Mouse (Mus musculus) megakaryocyte, embryonic 14.5 days (primary cell): ENCODE measurements around the gene Ndst2. TPM values are rescaled to one million over a fixed set of nuclear protein-coding genes. Genes with fewer than 3 reads are reported as not detected.

ENCODE experiments used
- H3K27me3 ChIP-seq: replicated peaks from 2 replicates; pipeline ENCODE3; 2012; ENCODE audit warnings: inconsistent platforms
- H3K36me3 ChIP-seq: replicated peaks from 2 replicates; pipeline ENCODE3; 2012; ENCODE audit warnings: low read length, inconsistent platforms, mixed read lengths
- H3K4me1 ChIP-seq: 2 replicates; pipeline ENCODE4 v1.6.1; 2012; ENCODE audit warnings: inconsistent platforms
- H3K4me3 ChIP-seq: replicated peaks from 2 replicates; pipeline ENCODE3; 2012; ENCODE audit warnings: moderate library complexity, mild to moderate bottlenecking, inconsistent platforms
- H3K9me3 ChIP-seq: 2 replicates; pipeline ENCODE4 v1.6.1; 2012; ENCODE audit warnings: inconsistent platforms
- FLI1 ChIP-seq: IDR thresholded peaks from 2 replicates; pipeline ENCODE4 v1.6.1; 2012; ENCODE audit warnings: low read length, inconsistent platforms, mixed read lengths
- GATA1 ChIP-seq: IDR thresholded peaks from 3 replicates; pipeline ENCODE4 v1.6.1; 2012; ENCODE audit warnings: mixed read lengths, low read length, inconsistent platforms, borderline replicate concordance
- polyA plus RNA-seq: library from polyadenylated mRNA; stranded (reverse); fragments of >175 nt; gene quantifications from 2 replicates; pipeline ENCODE4 v1.2.3, GENCODE M21; 2012; ENCODE audit warnings: low replicate concordance; ENCODE audit not compliant: insufficient read depth

Ndst2 gene
- polyA plus RNA-seq, 1 experiment = 4.1 TPM

GRCm38 (mm10) chr14:20765642-20766258, 31.4 kb upstream of the Ndst2 start:
- Histone ChIP-seq H3K4me3 (peak overlapping the region; percentile 83), H3K36me3 (peaks cover 88% of the 10 kb centered on the region), H3K4me1 (peaks cover 22% of the 10 kb centered on the region), H3K9me3 (no peaks in the 10 kb centered on the region), H3K27me3 (no peaks in the 10 kb centered on the region)
- TF ChIP-seq GATA1 (no peak), FLI1 (no peak)

- TF ChIP-seq GATA1 (no peak), FLI1 (no peak)
- H3K27me3 ChIP-seq = no peaks in the 10 kb centered on the region
- H3K4me1 ChIP-seq = peaks cover 20% of the 10 kb centered on the region
- no peak overlapping the region for H3K4me3 ChIP-seq
- no peaks in the 10 kb centered on the region for H3K9me3 ChIP-seq
- peaks cover 88% of the 10 kb centered on the region for H3K36me3 ChIP-seq
Observed at GRCm38 (mm10) chr14:20764942-20765341, 30.6 kb upstream of the Ndst2 start.

- TF ChIP-seq GATA1 (no peak), FLI1 (no peak)
- Histone ChIP-seq H3K36me3 (peaks cover 99% of the 10 kb centered on the region), H3K4me1 (peaks cover 10% of the 10 kb centered on the region; the same call in 1 of the 2 replicates), H3K9me3 (no peaks in the 10 kb centered on the region), H3K4me3 (no peak overlapping the region), H3K27me3 (no peaks in the 10 kb centered on the region)
Observed at GRCm38 (mm10) chr14:20758768-20759435, 24.5 kb upstream of the Ndst2 start.

GRCm38 (mm10) chr14:20757370-20757907, 23.1 kb upstream of the Ndst2 start:
- TF ChIP-seq FLI1 (no peak), GATA1 (no peak)
- Histone ChIP-seq H3K9me3 (no peaks in the 10 kb centered on the region), H3K27me3 (no peaks in the 10 kb centered on the region), H3K36me3 (peaks cover 95% of the 10 kb centered on the region), H3K4me3 (no peak overlapping the region), H3K4me1 (peaks cover 6% of the 10 kb centered on the region; the same call in 1 of the 2 replicates)

GRCm38 (mm10) chr14:20753792-20754191, 19.4 kb upstream of the Ndst2 start:
- H3K36me3 ChIP-seq = peaks cover 79% of the 10 kb centered on the region
- TF ChIP-seq GATA1 (no peak), FLI1 (no peak)

GRCm38 (mm10) chr14:20750503-20750902, 16.1 kb upstream of the Ndst2 start:
- Histone ChIP-seq H3K9me3 (no peaks in the 10 kb centered on the region), H3K4me1 (peaks cover 11% of the 10 kb centered on the region), H3K36me3 (peaks cover 78% of the 10 kb centered on the region), H3K4me3 (no peak overlapping the region), H3K27me3 (no peaks in the 10 kb centered on the region)
- TF ChIP-seq GATA1 = no peak
- no peak for TF ChIP-seq FLI1

More at GRCm38 (mm10) chr14:20753792-20754191, 19.4 kb upstream of the Ndst2 start:
- no peak overlapping the region for H3K4me3 ChIP-seq
- no peaks in the 10 kb centered on the region for H3K9me3 ChIP-seq
- H3K27me3 ChIP-seq = no peaks in the 10 kb centered on the region
- peaks cover 5% of the 10 kb centered on the region; the same call in 1 of the 2 replicates for H3K4me1 ChIP-seq

- H3K36me3 ChIP-seq = peaks cover 78% of the 10 kb centered on the region
- no peak for TF ChIP-seq GATA1
- no peak for TF ChIP-seq FLI1
- no peaks in the 10 kb centered on the region for H3K27me3 ChIP-seq
- H3K9me3 ChIP-seq = no peaks in the 10 kb centered on the region
- peaks cover 10% of the 10 kb centered on the region for H3K4me1 ChIP-seq
- H3K4me3 ChIP-seq = no peak overlapping the region
Observed at GRCm38 (mm10) chr14:20749494-20750051, 15.2 kb upstream of the Ndst2 start.

GRCm38 (mm10) chr14:20748388-20748787, 14.0 kb upstream of the Ndst2 start:
- Histone ChIP-seq H3K4me1 (peaks cover 9% of the 10 kb centered on the region), H3K4me3 (no peak overlapping the region), H3K27me3 (no peaks in the 10 kb centered on the region), H3K9me3 (no peaks in the 10 kb centered on the region), H3K36me3 (peaks cover 79% of the 10 kb centered on the region)
- no peak for TF ChIP-seq FLI1
- no peak for TF ChIP-seq GATA1

GRCm38 (mm10) chr14:20746935-20747334, 12.6 kb upstream of the Ndst2 start:
- Histone ChIP-seq H3K27me3 (no peaks in the 10 kb centered on the region), H3K4me3 (no peak overlapping the region), H3K36me3 (peaks cover 81% of the 10 kb centered on the region), H3K9me3 (no peaks in the 10 kb centered on the region), H3K4me1 (peaks cover 9% of the 10 kb centered on the region)
- TF ChIP-seq FLI1 (no peak), GATA1 (no peak)

- H3K4me1 ChIP-seq = peaks cover 17% of the 10 kb centered on the region
- no peak for TF ChIP-seq GATA1
- no peak for TF ChIP-seq FLI1
- no peaks in the 10 kb centered on the region for H3K27me3 ChIP-seq
- H3K4me3 ChIP-seq = no peak overlapping the region
- peaks cover 95% of the 10 kb centered on the region for H3K36me3 ChIP-seq
- H3K9me3 ChIP-seq = no peaks in the 10 kb centered on the region
Observed at GRCm38 (mm10) chr14:20743614-20744013, 9.3 kb upstream of the Ndst2 start.
